ENCODE assay signal across 27 mouse cellular contexts in the genomic region with DNA sequence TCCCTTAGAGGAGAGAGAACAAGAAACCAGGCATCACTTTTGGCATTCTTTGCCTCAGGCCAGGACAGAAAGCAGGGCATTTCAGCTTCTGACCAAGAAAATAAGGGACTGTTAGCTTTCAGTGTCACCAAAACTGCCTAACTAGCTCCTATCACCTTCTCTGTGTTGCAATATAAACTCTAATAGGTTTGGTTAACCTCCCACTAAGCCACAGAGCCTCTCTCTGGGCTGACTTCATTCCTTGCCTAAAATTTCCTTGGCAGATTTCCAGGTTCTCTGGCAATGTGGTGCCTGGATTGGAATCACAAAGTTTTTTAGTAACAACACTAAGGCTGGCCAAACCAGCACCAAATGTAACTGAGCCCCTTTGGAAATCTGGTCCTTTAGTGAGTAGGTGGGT.
DNase-seq lines count a peak whose midpoint lies in the region; ATAC-seq and TF ChIP-seq lines count a peak whose summit lies in the region.
"Had no signal": no experiment of that assay in that cellular context is flagged by ENCODE, and none has a peak within 500 bp of the region (broad histone marks: within the 10 kb centered on the region; RNA-seq: fewer than 3 reads in every experiment).

No protein-coding gene starts in this region.

- no peaks in the 10 kb centered on the region for H3K36me3 ChIP-seq in forebrain, embryonic 15.5 days
- H3K36me3 ChIP-seq in forebrain, embryonic 13.5 days (ENCODE audit: poor library complexity, severe bottlenecking): no peaks in the 10 kb centered on the region
- no peaks in the 10 kb centered on the region for H3K36me3 ChIP-seq in lung, embryonic 14.5 days (ENCODE audit: insufficient read depth)
- H3K36me3 ChIP-seq: forebrain, embryonic 12.5 days; G1E; heart, embryonic 13.5 days; hindbrain, embryonic 12.5 days; limb, embryonic 12.5 days; midbrain, embryonic 10.5 days had no signal

- DNase-seq in lung, embryonic 14.5 days: peak; percentile 56
- no peak for DNase-seq in lung, postnatal 10 days
- peak; percentile 28 for DNase-seq in adipocyte (ENCODE audit: low spot score)
- no peak for DNase-seq in ovary, postnatal 10 days (ENCODE audit: low spot score)
- DNase-seq in ovary, adult 18-20 months (ENCODE audit: low spot score): no peak
- DNase-seq: adrenal gland, postnatal 25 days; B cell, adult 2 months; cerebellum, adult 8-10 months; gastrocnemius, postnatal 36 days; heart, adult 2 months; heart, postnatal 14 days; layer of hippocampus, postnatal 36 days; retina, postnatal 1 day; right cerebral cortex, postnatal 25 days; spleen, adult 18-20 months had no signal

- ATAC-seq in forebrain, embryonic 15.5 days (replicated peaks): 0 out of 2 replicates have a peak, but pooled peaks have one; percentile 26
- no peak for ATAC-seq in forebrain, embryonic 13.5 days
- ATAC-seq in lung, embryonic 14.5 days (ENCODE audit: insufficient read depth): no peak
- ATAC-seq: intestine, postnatal 0 days; lung, postnatal 0 days had no signal

- H3K4me1 ChIP-seq in forebrain, embryonic 15.5 days: no peaks in the 10 kb centered on the region
- H3K4me1 ChIP-seq in forebrain, embryonic 13.5 days: no peaks in the 10 kb centered on the region
- no peaks in the 10 kb centered on the region for H3K4me1 ChIP-seq in lung, embryonic 14.5 days (ENCODE audit: insufficient read depth)
- H3K4me1 ChIP-seq: forebrain, embryonic 12.5 days; heart, embryonic 13.5 days; hindbrain, embryonic 12.5 days; limb, embryonic 12.5 days; midbrain, embryonic 10.5 days had no signal

- H3K9me3 ChIP-seq in forebrain, embryonic 15.5 days: no peaks in the 10 kb centered on the region
- no peaks in the 10 kb centered on the region for H3K9me3 ChIP-seq in forebrain, embryonic 13.5 days (replicated peaks)
- no peaks in the 10 kb centered on the region for H3K9me3 ChIP-seq in lung, embryonic 14.5 days (ENCODE audit: low read depth, low read length)
- H3K9me3 ChIP-seq: forebrain, embryonic 12.5 days; heart, embryonic 13.5 days; hindbrain, embryonic 12.5 days; limb, embryonic 12.5 days; midbrain, embryonic 10.5 days had no signal

- H3K4me2 ChIP-seq in forebrain, embryonic 15.5 days (replicated peaks): no peak overlapping the region
- H3K4me2 ChIP-seq in forebrain, embryonic 13.5 days: no peak overlapping the region
- H3K4me2 ChIP-seq in lung, embryonic 14.5 days: no peak overlapping the region
- H3K4me2 ChIP-seq: forebrain, embryonic 12.5 days; heart, embryonic 13.5 days; hindbrain, embryonic 12.5 days; limb, embryonic 12.5 days had no signal

- no peak overlapping the region for H3K4me3 ChIP-seq in forebrain, embryonic 15.5 days
- H3K4me3 ChIP-seq in forebrain, embryonic 13.5 days: no peak overlapping the region
- no peak overlapping the region for H3K4me3 ChIP-seq in lung, embryonic 14.5 days (ENCODE audit: low read depth, low read length)
- H3K4me3 ChIP-seq: forebrain, embryonic 12.5 days; heart, adult 2 months; heart, embryonic 13.5 days; hindbrain, embryonic 12.5 days; limb, embryonic 12.5 days; midbrain, embryonic 10.5 days had no signal

- no peak for TF ChIP-seq CTCF in lung, embryonic 14.5 days (IDR thresholded peaks at IDR 0.05; ENCODE audit: low read depth)

- no peaks in the 10 kb centered on the region for H3K27me3 ChIP-seq in forebrain, embryonic 15.5 days
- H3K27me3 ChIP-seq in forebrain, embryonic 13.5 days: no peaks in the 10 kb centered on the region
- H3K27me3 ChIP-seq in lung, embryonic 14.5 days (ENCODE audit: insufficient read depth, low read length): no peaks in the 10 kb centered on the region
- H3K27me3 ChIP-seq: CH12.LX; forebrain, embryonic 12.5 days; heart, embryonic 13.5 days; hindbrain, embryonic 12.5 days; limb, embryonic 12.5 days had no signal

- H3K27ac ChIP-seq in forebrain, embryonic 15.5 days (replicated peaks): no peak overlapping the region
- no peak overlapping the region for H3K27ac ChIP-seq in forebrain, embryonic 13.5 days
- H3K27ac ChIP-seq in lung, embryonic 14.5 days (ENCODE audit: low read depth): no peak overlapping the region
- H3K27ac ChIP-seq: forebrain, embryonic 12.5 days; heart, adult 2 months; heart, embryonic 13.5 days; hindbrain, embryonic 12.5 days; kidney, postnatal 0 days; limb, embryonic 12.5 days; midbrain, embryonic 10.5 days had no signal

- no peak overlapping the region for H3K9ac ChIP-seq in forebrain, embryonic 15.5 days (replicated peaks)
- H3K9ac ChIP-seq in forebrain, embryonic 13.5 days: no peak overlapping the region
- no peak overlapping the region for H3K9ac ChIP-seq in lung, embryonic 14.5 days
- H3K9ac ChIP-seq: forebrain, embryonic 12.5 days; heart, embryonic 13.5 days; hindbrain, embryonic 12.5 days; limb, embryonic 12.5 days had no signal

Comparison
In these comparisons a context has a peak if more than half of its experiments do, and no peak if none do; other contexts are left out.
1. DNase-seq: peak in lung, embryonic 14.5 days (single experiment) and adipocyte (single experiment); none in lung, postnatal 10 days (single experiment), ovary, postnatal 10 days (single experiment) and ovary, adult 18-20 months (single experiment).